Mouse (Mus musculus): ENCODE measurements around the gene Mob3c. TPM values are rescaled to one million over a fixed set of nuclear protein-coding genes. Genes with fewer than 3 reads are reported as not detected.

Mob3c gene
- polyA plus RNA-seq, 1 experiment from 2014 or later, result 4.6 TPM

Other genes with a start within 250 kb of the Mob3c start
- gene Cyp4a32, start 227.1 kb upstream of the Mob3c start, polyA plus RNA-seq (2014; fragmentation: Nextera tagmentation; extraction: Ambion mirVana), result not detected in 2 replicates
- not detected in 2 replicates for gene Cyp4b1, start 180.4 kb upstream of the Mob3c start, polyA plus RNA-seq (2014; fragmentation: Nextera tagmentation; extraction: Ambion mirVana)
- gene Efcab14, start 90.3 kb upstream of the Mob3c start, polyA plus RNA-seq (2014; fragmentation: Nextera tagmentation; extraction: Ambion mirVana), result 39.9 and 45.0 TPM in 2 replicates
- gene Tex38, start 47.1 kb upstream of the Mob3c start, polyA plus RNA-seq (2014; fragmentation: Nextera tagmentation; extraction: Ambion mirVana), result 0.29 TPM in 1 of 2 replicates, not detected in the other
- gene Atpaf1, start 43.3 kb upstream of the Mob3c start, polyA plus RNA-seq (2014; fragmentation: Nextera tagmentation; extraction: Ambion mirVana), result 42.5 and 46.0 TPM in 2 replicates
- gene Mknk1, start 11.1 kb downstream of the Mob3c start, polyA plus RNA-seq (2014; fragmentation: Nextera tagmentation; extraction: Ambion mirVana), result 15.5 and 19.3 TPM in 2 replicates
- gene Kncn, start 56.3 kb downstream of the Mob3c start, polyA plus RNA-seq (2014; fragmentation: Nextera tagmentation; extraction: Ambion mirVana), result not detected in 2 replicates
- gene 6430628N08Rik, start 62.6 kb downstream of the Mob3c start, polyA plus RNA-seq (2014; fragmentation: Nextera tagmentation; extraction: Ambion mirVana), result not detected in 2 replicates
- gene Dmbx1, start 111.8 kb downstream of the Mob3c start, polyA plus RNA-seq (2014; fragmentation: Nextera tagmentation; extraction: Ambion mirVana), result 2.4 and 2.5 TPM in 2 replicates
- gene Faah, start 189.8 kb downstream of the Mob3c start, polyA plus RNA-seq (2014; fragmentation: Nextera tagmentation; extraction: Ambion mirVana), result 3.9 and 4.1 TPM in 2 replicates
- gene Nsun4, start 225.8 kb downstream of the Mob3c start, polyA plus RNA-seq (2014; fragmentation: Nextera tagmentation; extraction: Ambion mirVana), result 19.3 and 20.7 TPM in 2 replicates
- 413 and 425 TPM in 2 replicates for gene Uqcrh, start 247.0 kb downstream of the Mob3c start, polyA plus RNA-seq (2014; fragmentation: Nextera tagmentation; extraction: Ambion mirVana)
- gene Lrrc41, start 247.2 kb downstream of the Mob3c start, polyA plus RNA-seq (2014; fragmentation: Nextera tagmentation; extraction: Ambion mirVana), result 65.5 and 72.3 TPM in 2 replicates

All from hindbrain, embryonic 11.5 days (tissue).